Mouse (Mus musculus) urinary bladder, adult 2 months (tissue): ENCODE data around the gene Clic4. TPM values are rescaled to one million over a fixed set of nuclear protein-coding genes. Genes with fewer than 3 reads are reported as not detected.
A peak's percentile ranks its signal among the peaks of the same experiment; 100 is the strongest.

ENCODE experiments used
- DNase-seq: peaks from one replicate; pipeline ENCODE4 v3.0.0; 2022; ENCODE audit warnings: low spot score
- polyA plus RNA-seq: library from polyadenylated mRNA; depleted of rRNA; stranded (reverse); fragments of >200 nt; gene quantifications from 2 replicates; pipeline ENCODE4 v1.2.3, GENCODE M21; 2012; rRNA removed

The Clic4 gene
- polyA plus RNA-seq = 151 and 185 TPM in 2 replicates

DNA sequence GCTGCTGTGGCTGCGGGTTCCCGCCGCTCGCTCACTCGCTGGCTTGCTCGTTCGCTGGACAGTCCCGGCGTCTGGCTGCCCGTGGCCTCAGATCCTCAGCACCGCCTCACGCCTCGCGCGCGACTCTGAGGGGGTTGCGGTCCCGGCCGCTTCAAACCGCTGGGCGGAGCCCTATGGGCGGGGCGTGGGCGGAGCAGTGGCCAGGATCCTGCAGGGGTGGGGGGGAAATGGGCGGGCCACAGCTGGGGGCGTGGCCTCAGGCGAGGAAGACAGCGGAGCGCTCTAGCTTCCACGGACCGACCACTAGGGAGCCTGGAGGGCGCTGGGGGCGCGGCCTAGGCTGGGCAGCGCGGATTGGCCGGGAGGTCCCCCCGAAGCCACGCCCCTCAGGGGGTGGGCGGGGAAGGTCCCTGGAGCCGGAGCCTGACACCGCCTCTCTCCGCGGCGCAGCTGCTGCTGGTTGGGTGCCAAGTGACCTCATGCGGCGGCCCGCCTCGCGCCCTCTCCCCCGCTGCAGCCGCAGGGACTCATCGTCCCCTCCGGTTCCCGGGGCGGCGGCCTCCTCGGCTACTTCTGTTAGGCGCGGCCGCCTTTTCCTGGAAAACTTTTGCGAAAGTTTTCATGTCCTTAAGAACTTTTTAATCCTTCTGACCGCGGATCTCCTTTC lies at the start of gene Clic4:
Clic4 (minus strand) TSS at position 175 of the 667 bp plus-strand sequence.
- DNase-seq = peak; percentile 98

DNA sequence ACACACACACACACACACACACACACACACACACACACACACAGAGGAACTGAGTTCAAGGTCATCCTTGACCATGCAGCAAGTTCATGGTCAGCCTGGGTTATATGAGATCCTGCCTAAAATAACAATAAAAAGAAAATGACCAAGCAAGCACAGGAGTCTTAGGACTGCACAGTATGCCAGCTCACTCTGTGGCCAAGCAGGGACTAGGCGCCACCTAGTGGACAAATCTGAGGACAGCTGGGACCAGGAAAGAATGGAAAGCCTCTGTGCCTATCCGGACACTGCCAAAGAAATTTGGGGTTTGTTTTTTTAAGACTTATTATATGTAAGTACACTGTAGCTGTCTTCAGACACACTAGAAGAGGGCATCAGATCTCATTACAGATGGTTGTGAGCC lies 45.4 kb upstream of the Clic4 start:
- no peak for DNase-seq

DNA sequence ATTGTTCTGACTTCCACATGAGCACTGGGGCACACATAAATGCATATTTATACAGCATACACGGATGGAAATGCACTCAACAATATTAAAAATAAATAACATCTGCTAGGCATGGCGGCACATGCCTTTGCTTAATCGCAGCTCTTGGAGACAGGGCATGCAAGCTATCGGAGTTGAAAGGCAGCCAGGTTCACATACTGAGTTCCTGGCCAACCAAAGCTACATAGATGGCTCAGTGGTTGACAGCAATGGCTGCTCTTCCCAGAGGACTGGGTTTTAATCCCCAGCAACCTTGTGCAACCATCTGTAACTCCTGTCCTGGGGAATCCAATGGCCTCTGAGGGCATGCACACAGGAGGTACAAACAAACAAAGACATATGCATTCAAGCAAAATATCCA lies 44.9 kb upstream of the Clic4 start:
- DNase-seq = no peak

DNA sequence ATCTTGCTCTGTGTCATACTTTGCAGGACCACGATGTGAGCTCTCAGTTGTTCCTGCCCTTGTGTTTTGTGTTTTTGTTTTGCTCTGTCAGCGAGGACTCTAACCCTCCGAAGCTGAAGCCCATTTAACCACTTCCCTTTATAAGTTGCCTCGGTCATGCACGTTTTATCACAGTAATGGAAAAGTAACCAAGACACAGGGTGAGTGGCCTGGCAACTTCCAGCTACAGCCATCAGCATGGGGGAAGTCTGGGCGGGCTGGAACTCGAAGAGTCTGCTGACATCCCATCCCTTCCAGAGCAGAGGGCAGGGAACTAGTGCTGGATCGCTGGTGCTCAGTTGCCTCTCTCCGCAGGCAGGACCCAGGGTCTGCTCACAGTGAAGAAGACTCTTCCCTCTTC lies 42.7 kb upstream of the Clic4 start:
- DNase-seq = no peak

DNA sequence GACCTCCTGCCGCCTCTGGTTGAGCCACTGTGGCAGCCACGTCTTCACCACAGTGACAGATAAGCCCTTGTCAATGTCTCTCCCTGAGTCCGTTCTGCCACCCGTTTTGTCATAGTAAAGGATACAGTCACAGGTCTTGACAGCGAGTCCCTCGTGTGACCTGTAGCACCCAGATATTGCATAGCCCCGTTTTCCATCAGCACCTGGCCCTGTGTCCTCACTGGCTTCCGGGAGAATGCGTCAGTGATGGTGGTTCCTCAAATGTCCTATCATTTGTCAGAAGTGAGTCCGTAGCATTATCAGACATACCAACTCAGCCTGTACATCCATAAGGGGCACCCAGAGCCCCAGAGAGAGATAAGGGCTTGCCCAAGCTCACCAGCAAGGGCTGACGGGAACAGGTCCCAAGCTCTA lies 41.8 kb upstream of the Clic4 start:
- DNase-seq = no peak

DNA sequence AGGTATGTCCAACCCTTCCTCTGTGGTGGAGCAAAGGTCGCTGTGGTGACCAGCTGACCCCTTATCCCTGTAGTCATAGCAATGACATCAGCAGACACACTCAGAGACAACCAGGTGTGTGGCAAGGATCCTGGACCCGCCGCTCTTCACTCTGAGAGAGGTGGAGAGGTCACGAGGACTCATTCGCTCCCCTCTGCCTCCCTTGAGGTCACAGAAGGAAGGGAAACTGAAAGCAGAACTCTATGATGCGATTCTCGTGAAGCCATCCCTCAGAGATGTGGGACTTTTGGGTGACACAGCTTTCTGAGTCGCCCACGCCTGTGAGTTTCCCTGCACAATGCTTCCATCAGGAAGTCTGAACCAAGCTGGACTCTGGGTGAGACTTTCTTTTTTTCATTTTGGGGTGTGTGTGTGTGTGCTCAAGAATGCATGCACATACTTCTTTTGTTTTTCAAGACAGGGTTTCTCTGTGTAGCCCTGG lies 41.2 kb upstream of the Clic4 start:
- DNase-seq = no peak

DNA sequence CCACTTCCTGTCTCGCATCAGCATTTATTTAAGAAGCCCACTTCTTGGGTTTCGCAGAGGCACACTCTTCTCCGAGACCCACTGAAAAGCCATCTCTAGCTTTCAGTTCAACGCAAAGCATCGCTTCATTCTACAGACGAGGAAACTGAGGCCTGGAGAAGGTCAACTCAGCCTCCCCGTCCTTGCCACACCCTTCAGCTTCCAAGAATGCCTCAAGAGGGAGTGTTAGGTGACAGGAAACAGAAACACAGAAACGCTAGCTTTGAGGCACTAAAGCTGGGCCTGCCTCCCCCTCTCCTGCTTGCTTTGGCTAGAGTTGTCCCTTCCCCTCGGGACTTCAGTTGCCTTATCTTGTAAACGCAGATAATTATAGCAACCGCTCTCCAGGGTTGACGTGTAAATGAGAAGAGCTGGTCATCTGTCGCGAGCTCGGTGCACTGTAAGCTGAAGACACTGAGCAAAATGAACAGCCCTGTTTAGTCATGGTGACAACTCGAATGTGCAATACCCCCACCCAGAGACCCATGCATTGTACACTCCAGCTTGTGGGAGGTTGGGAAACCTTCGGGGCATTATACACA lies 40.6 kb upstream of the Clic4 start:
- DNase-seq = no peak

DNA sequence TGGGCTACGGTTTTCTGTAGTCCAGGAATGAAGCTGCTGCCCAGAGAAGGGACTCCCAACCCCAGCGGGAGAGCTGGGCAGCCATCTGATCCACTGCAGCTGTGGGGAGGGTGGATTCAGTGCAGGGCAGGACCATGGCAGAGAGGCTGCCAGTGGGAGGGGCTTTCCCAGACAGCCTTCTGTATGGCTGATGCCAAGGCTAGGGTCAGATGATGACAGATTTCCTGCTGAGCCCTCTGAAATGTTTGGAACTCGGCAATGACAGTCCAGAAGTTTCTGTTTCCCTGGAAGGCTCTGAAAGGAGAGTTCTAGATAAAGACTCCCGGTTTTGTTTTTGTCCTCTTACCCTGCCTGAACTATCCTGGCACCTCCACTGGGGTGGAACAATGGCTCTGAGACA lies 40.1 kb upstream of the Clic4 start:
- DNase-seq = no peak

DNA sequence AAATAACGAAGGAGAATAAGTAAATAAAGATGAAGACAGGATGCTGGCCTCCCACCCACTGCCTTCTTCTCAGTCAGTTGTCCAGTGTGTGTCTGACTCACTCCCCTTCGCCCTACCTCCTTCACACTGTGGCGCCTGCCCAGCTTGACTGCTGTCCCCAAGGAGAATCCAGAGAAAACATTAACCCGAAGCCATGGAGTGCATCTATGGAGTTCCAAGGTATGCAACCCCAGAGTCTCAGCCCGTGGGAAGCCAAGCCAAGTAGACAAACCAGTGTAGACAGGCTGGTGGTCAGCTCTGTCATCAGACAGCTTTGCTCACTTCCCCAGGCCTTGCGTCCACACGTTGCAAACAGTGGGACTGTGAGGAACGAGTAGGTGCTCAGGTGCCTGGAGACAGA lies 37.8 kb upstream of the Clic4 start:
- DNase-seq = no peak

DNA sequence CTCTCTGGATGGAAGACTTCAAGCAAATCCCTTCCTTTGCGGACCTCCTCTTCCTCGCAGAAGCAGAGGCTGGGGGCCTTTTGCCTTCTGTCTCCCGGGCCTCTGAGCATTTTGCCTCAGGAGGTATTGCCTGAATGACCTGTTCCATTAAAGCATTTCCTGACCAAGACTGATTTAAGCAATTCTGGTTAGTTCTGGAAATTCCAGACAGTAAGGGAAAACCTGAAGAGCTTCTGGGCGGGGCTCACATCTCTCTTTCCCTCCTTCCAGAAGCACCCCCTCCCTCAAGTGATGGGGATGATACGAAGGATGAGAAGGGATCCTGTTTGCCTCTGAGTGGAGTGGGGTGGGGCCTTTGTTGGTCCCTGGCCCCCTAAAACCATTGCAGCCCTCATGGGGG lies 37.1 kb upstream of the Clic4 start:
- DNase-seq = no peak

DNA sequence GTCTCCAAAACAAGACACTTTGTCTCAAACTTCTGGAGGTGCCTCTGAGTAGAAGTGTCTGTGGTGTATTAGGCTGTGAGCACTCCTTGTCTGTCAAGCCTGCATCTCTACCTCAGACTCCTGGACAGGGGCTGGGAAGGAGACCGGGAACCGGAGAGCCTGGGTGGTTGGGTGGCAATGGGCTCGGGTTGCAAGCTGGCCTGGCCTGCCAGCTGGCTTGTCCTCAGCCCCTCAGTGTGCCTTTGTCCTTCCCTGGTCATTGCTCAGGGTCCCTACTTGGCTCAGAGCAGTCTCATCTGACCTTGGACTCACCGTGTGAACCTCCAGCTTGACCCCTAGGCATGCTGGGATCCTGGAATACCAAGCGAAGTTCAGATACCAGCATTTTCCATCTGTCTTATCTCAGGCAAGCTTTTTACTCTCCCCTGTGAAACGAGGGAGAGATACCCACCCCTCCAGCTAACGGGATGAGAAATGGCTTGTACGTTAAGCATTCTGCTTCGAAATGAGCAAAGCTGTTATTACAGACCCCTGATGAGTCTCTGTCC lies 36.6 kb upstream of the Clic4 start:
- DNase-seq = no peak

DNA sequence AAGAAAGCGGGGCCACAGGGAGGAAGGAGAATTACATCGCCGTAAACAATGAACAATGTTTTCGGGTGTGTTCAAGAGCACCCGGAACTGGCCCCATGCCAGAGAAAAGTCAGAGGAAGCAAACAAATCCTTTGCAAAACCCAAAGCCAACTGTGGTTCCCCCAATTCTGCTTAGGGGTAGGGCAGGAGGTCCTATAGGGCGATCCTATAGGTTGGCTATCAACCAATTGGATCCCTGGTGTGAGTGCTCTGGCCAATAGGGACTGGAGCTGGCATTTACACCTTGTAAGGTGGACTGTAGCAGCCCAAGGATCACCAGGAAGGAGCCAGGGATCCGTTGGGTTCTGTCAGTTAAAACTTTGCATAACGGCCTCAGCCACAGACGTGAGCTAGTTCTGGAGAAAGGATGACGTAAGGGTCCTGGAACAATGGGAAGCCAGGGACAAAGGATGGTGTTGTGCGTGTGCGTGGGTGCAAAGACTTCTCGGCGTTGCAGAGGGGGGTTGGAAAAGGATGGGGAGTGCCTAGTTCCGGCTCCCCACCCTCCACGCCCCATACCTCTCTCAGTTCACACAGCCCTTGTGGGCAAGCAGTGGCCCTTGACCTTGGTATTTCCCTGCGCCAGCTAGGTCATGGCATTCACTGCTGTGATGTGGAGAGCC lies 34.5 kb upstream of the Clic4 start:
- DNase-seq = no peak

DNA sequence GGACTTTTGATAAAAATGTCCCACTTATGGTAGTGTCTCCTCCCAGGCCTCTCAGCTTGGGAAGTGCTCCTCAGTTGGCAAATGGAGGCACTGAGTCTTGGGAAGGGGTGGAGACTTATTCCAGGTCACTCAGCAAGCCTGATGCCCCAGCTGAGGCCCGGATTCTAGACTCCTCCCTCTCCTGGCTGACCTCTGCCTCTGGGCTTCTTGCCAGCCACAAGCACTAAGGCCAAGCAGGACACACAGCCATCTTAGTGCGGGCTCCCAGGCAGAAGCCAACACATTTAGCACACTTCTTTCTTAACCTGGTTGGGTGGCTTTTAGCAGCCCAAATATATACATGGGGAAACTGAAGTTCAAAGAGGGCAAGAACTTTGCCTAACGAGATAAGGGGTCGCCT lies 33.9 kb upstream of the Clic4 start:
- DNase-seq = no peak

DNA sequence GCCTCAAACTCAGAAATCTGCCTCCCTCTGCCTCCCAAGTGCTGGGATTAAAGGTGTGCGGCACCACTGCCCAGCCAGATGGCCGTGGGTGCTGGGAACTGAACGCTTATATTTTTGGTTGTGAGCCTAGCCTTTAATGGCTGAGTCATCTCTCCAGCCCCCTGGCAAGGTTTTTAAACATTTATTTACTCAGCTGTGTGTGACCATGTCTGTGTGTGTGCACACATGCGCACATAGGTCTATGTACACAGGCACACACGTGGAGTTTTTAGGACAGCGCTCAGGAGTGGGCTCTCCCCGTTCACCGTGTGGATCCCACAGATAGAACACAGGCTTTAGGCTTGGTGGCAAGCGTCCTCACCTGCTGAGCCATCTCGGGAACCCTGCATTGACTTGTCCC lies 29.6 kb upstream of the Clic4 start:
- no peak for DNase-seq

DNA sequence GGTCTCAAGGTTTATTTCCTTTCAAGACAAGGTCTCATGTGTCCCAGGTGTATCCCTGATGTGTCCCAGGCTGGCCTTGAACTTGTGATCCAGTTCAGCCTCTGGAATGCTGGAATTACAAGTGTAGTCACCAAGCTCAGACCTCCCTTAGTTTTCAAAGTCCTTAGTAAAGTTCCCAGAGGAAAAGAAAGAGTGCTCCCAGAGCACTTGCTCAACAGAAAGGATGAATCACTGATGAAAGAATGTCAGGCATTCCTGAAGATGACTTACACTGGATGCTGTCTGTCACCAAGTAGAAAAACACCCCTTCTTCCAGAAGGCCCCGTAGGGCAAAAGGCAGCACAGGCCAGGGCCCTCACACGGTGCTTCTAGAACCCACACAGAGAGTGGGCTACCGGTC lies 28.6 kb upstream of the Clic4 start:
- DNase-seq = no peak

DNA sequence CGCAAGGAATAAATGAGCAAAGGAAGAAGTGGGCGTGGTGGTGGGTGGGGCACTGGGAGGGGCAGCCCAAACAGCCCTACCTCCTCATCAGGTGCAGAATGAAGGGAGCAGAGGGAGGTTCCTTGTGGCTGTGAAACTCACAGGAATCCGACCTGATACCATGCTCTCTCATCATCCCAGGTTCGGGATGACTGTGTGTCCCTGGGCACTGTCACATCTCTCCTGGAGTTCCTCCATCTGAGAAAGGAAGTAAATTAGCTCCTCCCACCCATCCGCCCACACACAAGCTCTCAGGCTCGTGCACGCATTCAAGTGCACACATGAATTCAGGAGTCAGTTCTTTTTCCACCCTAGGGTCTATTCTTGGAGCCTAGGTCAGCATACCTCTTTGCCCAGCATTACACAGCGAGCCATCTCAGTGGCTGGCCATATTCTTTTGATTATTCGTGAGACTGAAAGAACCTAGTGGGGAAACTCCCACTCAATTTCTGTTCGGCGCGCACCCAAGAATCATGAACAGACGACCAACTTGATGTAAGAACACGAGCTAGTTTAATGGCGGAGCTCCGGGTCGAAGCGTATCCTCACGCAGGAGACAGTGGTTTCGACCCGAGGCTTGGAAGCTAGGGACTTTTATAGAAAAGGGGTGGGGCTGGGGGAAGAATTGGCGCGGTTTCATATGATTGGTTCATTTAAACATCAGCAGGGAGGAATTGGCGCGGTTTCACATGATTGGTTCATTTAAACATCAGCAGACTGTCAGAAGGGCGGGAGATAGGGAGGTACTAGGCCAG lies 27.8 kb upstream of the Clic4 start:
- DNase-seq = no peak

DNA sequence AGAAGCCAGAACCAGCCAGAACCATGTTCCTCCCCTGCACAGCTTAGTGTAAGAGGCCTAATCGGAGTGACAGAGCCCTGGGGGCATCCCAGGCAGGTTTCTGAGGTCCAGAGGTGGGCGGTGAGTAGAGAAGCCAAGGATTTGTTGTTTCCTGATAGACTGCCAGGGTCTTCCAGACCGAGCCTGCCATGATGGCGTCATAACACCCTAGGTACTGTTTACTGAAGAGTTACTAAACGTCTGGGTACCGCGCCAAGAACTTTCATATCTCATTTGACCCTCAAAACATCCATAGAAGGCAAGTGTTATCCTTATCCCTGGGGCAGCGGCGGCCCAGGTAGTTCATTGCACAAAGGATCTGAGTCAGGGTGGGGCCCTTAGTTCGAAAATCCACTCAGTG lies 26.1 kb upstream of the Clic4 start:
- no peak for DNase-seq

DNA sequence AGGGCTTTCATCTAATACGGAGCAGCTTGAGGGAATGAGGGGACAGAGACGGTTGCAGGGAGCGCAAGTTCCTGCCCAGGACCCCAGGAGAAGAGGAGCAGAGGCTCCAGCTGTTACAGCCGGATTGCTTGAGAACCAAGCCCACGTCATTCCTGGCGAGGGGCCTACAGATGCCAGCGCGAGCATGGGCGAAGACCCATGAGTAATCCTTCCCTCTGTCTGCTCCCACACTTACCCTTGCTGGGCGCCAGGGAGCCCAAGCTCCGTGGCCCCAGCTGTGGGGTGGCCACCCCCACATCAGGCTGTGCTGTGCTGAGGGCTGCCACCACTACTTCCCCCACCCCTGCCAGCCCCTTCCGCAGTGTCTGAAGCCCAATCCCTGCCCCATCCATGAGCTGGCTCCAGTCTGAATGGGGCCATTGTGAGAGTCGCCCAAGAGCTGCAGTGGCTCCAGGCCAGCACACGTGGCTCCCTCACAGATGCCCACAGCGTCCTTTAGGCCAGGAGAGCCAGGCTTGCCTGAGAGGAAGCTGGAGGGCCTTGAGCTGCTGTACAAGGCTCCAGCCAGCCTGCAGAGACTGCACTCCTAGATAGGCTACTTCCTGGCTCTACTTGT lies 25.4 kb upstream of the Clic4 start:
- no peak for DNase-seq

DNA sequence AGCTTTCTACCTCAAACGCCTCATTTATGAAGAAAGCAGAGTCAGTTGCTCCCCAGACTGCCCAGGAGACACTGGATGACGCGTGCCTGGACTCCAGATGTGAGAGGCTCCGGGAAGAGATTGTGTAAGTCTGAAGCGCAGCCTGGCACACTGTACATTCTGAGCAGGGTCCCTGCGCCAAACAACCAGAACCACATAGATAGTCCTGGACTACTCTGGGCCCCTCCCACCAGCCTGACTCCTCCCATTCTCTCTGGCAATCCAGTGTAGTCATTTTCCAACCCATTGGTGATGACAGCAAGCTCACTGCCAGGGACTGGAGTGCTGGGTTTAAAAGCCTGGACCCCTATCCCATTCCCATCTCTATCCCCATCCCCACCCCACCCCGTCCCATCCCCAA lies 24.5 kb upstream of the Clic4 start:
- DNase-seq = no peak

DNA sequence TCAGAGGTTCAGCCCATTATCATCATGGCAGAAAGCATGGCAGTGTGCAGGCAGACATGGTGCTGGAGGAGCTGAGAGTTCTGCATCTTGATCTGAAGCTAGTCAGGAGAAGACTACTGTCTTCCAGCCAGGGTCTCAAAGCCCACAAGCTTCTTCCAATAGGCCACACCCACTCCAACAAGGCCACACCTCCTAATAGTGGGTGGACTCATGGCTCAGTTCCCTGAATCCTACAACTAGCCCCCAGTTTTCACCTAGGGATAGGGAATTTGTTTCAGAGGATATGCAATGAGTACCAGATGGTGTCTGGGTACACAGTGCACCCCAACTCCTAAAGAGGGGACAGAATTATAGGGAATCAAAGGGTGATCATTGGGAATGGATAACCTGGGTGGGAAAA lies 24.0 kb upstream of the Clic4 start:
- no peak for DNase-seq

DNA sequence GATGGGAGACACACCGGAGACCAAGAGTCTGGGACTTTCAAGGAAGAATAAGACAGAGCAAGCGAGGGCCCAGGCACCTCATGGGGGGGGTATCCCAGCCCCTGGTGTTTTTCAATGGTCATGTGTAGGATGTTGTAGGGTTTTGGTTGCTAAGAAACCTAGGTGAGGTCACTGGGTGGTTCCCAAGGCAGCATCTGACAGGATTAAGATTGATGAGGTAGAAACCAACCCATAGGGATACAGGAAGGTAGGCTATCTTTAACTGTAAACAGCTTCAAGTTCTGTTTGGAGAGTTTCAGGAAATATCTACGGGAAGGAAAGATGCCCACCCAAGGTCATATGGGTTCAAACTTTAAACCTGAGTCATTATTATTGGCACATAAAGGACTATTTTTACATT lies 21.2 kb upstream of the Clic4 start:
- no peak for DNase-seq
